Mouse (Mus musculus) stomach, embryonic 16.5 days (tissue): ENCODE measurements around the gene Wdr83os. TPM values are rescaled to one million over a fixed set of nuclear protein-coding genes. Genes with fewer than 3 reads are reported as not detected.
"Not testable (repeated sequence)": the region's sequence is repeated elsewhere in the genome, so short reads cannot be mapped to it uniquely, and the experiment has no call there.

Experiments
- ATAC-seq: fragments of 200-750 bp; cut with Nextera tagmentation; 2 replicates; pipeline ENCODE4 v1.8.0; 2017; ENCODE audit warnings: moderate number of reproducible peaks, moderate TSS enrichment; ENCODE audit not compliant: insufficient read depth, low FRiP score
- H3K27ac ChIP-seq: fragments of 300-500 bp; sonication (generic); 2 replicates; pipeline ENCODE4 v1.5.1; 2014; ENCODE audit warnings: low read length
- H3K27me3 ChIP-seq: fragments of 300-500 bp; sonication (generic); 2 replicates; pipeline ENCODE4 v1.6.1; 2014; ENCODE audit warnings: low read length, control low read depth, mixed read lengths; ENCODE audit not compliant: control insufficient read depth, insufficient read depth
- H3K36me3 ChIP-seq: fragments of 300-500 bp; sonication (generic); 2 replicates; pipeline ENCODE4 v1.6.1; 2014; ENCODE audit warnings: low read length; ENCODE audit not compliant: control insufficient read depth, insufficient read depth
- H3K4me1 ChIP-seq: fragments of 300-500 bp; sonication (generic); 2 replicates; pipeline ENCODE4 v1.6.1; 2014; ENCODE audit warnings: low read length, control low read depth, mixed read lengths; ENCODE audit not compliant: control insufficient read depth, insufficient read depth
- H3K4me2 ChIP-seq: fragments of 300-500 bp; sonication (generic); 2 replicates; pipeline ENCODE4 v1.6.1; 2014; ENCODE audit warnings: low read depth, low read length, mixed read lengths
- H3K4me3 ChIP-seq: fragments of 300-500 bp; sonication (generic); replicated peaks from 2 replicates; pipeline ENCODE4 v1.5.1; 2014; ENCODE audit warnings: mild to moderate bottlenecking, low read length
- H3K9ac ChIP-seq: fragments of 300-500 bp; sonication (generic); 2 replicates; pipeline ENCODE4 v1.6.1; 2014; ENCODE audit warnings: low read length
- H3K9me3 ChIP-seq: fragments of 300-500 bp; sonication (generic); replicated peaks from 2 replicates; pipeline ENCODE4 v1.6.1; 2016; ENCODE audit warnings: low read length, control low read depth; ENCODE audit not compliant: control insufficient read depth
- WGBS: fragments of 180-500 bp; shearing (Covaris S2); extraction: QIAGEN DNeasy Blood & Tissue Kit; methylation state at CpG from one replicate; pipeline ENCODE4 v1.1.7; 2014; 5-methylcytosine and 5-hydroxymethylcytosine counted together
- polyA plus RNA-seq: library from polyadenylated mRNA; unstranded; fragments of >200 nt; fragmentation: Nextera tagmentation; extraction: Ambion mirVana; gene quantifications from 2 replicates; pipeline ENCODE4 v1.2.1, GENCODE M21; 2015

Wdr83os gene
- polyA plus RNA-seq, 1 experiment from 2014 or later: 116 TPM

DNA sequence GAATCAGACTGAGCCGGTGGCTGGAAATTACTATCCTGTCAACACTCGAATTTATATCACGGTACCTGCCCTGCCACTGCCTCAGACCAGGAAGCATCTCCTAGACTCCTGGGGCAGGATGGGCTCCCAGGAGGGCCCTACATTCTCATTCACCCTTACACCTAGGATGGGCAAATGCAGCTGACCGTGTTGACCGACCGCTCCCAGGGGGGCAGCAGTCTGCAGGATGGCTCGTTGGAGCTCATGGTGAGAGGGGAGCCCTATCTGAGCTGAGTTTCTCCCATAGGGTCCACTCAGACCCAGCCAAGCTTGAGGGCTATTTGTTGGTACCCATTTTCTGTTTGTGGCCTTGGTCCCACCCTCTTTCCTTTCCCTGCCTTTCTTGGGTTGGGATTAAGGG is 15.0 kb downstream of the Wdr83os start:
- Histone ChIP-seq H3K4me2 (no peak overlapping the region), H3K36me3 (peaks cover 22% of the 10 kb centered on the region; the same call in 1 of the 2 replicates), H3K27ac (no peak overlapping the region), H3K9ac (no peak overlapping the region), H3K4me3 (no peak overlapping the region), H3K9me3 (no peaks in the 10 kb centered on the region), H3K27me3 (no peaks in the 10 kb centered on the region), H3K4me1 (no peaks in the 10 kb centered on the region)
- no peak for ATAC-seq
- WGBS: 94% methylated on average over 7 of the region's 7 CpGs

DNA sequence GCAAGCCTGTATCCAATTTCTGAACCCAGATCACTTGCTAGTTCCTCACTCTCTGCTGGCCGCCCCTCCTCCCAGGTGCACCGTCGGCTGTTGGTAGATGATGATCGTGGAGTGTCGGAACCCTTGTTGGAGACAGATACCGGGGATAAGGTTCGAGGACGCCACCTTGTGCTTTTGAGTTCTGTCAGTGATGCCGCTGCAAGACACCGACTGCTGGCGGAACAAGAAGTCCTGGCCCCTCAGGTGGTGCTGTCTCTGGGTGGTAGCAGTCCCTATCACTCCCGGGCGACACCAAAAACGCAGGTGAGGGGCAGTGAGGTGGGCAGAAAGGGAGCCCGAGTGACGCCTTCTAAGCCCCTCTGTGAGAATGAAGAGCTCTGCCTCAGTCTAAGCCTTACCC is 15.7 kb downstream of the Wdr83os start:
- H3K4me3 ChIP-seq: no peak overlapping the region
- no peak overlapping the region for H3K27ac ChIP-seq
- no peaks in the 10 kb centered on the region for H3K4me1 ChIP-seq
- no peaks in the 10 kb centered on the region for H3K9me3 ChIP-seq
- peaks cover 18% of the 10 kb centered on the region; the same call in 1 of the 2 replicates for H3K36me3 ChIP-seq
- no peak overlapping the region for H3K4me2 ChIP-seq
- no peaks in the 10 kb centered on the region for H3K27me3 ChIP-seq
- WGBS: 92% methylated on average over 16 of the region's 16 CpGs
- H3K9ac ChIP-seq: no peak overlapping the region
- ATAC-seq: no peak

DNA sequence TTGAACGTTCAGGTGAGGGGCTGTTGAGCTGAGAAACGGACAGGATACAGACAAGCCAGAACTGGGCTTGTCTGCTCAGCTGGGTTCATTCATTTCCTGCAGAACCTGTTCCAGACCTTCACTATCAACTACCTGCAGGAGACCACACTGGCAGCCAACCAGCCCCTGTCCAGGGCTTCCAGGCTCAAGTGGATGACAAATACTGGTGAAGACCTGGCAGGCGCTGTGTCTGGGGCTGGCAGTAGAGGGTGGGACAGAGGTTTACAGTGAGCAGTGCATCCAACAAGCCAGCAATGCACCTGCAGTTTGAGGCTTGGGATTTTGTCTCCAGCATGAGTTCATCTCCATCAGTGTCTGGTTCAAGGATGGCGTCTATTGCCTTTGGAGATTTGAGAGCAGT is 16.3 kb downstream of the Wdr83os start:
- no peaks in the 10 kb centered on the region for H3K27me3 ChIP-seq
- WGBS: 81% methylated on average over 4 of the region's 4 CpGs
- peaks cover 18% of the 10 kb centered on the region; the same call in 1 of the 2 replicates for H3K36me3 ChIP-seq
- no peak overlapping the region for H3K4me2 ChIP-seq
- no peak overlapping the region for H3K27ac ChIP-seq
- no peak overlapping the region for H3K4me3 ChIP-seq
- H3K9ac ChIP-seq: no peak overlapping the region
- no peaks in the 10 kb centered on the region for H3K4me1 ChIP-seq
- no peaks in the 10 kb centered on the region; the same call in 1 of the 2 replicates for H3K9me3 ChIP-seq
- no peak for ATAC-seq

DNA sequence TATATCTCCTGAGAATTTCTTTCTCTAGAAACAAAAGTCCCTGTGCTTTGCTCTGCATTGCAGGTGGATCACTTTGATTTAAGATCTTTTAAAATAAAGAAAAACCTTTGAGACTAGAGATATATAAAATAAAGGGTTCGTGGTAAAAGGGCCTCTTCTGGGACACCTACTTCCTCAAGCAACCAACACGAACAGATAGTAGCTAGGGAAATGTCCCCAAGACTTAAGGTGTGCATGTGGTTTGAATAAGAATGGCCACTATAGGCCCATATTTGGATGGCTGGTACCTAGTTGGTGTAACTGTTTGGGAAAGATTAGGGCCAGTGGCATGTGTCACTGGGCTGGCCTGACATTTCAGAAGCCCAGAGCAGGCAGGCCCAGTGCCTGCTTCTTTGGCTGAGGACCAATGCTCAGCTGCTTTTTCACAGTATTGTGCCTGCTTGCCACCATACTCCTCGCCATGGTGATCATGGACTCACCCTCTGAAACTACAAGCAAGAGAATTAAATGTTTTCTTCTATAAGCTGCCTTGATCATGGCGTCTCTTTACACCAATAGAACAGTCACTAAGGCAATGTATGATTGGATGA is 19.6 kb downstream of the Wdr83os start:
- H3K27me3 ChIP-seq: no peaks in the 10 kb centered on the region
- WGBS: 82% methylated on average over 4 of the region's 4 CpGs
- H3K9ac ChIP-seq: no peak overlapping the region
- H3K9me3 ChIP-seq: no peaks in the 10 kb centered on the region; the same call in 1 of the 2 replicates
- no peak overlapping the region for H3K4me2 ChIP-seq
- H3K4me1 ChIP-seq: no peaks in the 10 kb centered on the region
- H3K4me3 ChIP-seq: no peak overlapping the region
- no peak for ATAC-seq
- no peak overlapping the region for H3K27ac ChIP-seq
- H3K36me3 ChIP-seq: 0 out of 2 replicates have a peak, but pooled peaks cover 12% of the 10 kb centered on the region

DNA sequence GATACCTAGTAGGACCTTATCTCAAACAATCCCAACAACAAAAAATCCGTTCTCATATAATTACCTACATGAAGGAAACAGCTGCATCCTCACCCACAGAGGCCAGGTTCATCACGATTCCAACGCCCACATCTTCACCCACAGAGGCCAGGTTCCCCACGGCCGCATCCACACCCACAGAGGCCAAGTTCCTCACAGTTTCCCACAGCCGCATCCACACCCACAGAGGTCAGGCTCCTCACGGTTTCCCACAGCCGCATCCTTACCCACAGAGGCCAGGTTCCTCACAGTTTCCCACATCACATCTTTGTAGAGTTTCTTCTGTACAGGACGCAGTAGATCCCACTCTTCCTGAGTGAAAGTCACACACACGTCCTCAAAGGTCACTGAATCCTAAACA is 32.7 kb downstream of the Wdr83os start:
- 94% methylated on average over 10 of the region's 10 CpGs for WGBS

DNA sequence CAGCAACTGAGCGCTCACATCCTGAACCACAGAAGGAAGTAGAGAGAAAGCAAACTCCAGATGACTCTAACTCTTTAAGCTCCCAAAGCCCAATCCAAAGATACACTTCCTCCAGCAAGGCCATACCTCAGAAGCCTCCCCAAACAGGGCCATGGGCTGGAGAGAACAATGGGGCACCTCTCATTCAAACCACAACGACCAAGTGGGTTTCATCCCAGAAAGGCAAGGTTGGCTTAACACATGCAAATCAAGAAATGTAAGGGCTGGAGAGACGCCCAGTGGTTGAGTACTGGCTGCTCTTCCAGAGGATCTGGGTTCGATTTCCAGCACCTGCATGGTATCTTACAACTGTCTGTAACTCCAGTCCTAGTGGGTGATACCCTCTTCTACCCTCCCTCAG is 35.0 kb downstream of the Wdr83os start:
- H3K4me2 ChIP-seq: no peak overlapping the region
- WGBS: 82% methylated on average over 4 of the region's 4 CpGs
- H3K27me3 ChIP-seq: no peaks in the 10 kb centered on the region
- ATAC-seq: no peak
- H3K4me3 ChIP-seq: no peak overlapping the region
- no peaks in the 10 kb centered on the region; the same call in 1 of the 2 replicates for H3K9me3 ChIP-seq
- no peak overlapping the region for H3K9ac ChIP-seq
- peaks cover 17% of the 10 kb centered on the region for H3K36me3 ChIP-seq
- H3K4me1 ChIP-seq: no peaks in the 10 kb centered on the region; the same call in 1 of the 2 replicates
- no peak overlapping the region for H3K27ac ChIP-seq

More for the DNA sequence above, 32.7 kb downstream of the Wdr83os start:
- Histone ChIP-seq H3K4me1 (no peaks in the 10 kb centered on the region), H3K9ac (no peak overlapping the region), H3K4me2 (no peak overlapping the region), H3K4me3 (no peak overlapping the region), H3K27me3 (no peaks in the 10 kb centered on the region), H3K36me3 (peaks cover 27% of the 10 kb centered on the region), H3K27ac (no peak overlapping the region), H3K9me3 (peaks cover 7% of the 10 kb centered on the region; the same call in 1 of the 2 replicates)
- ATAC-seq: no peak

DNA sequence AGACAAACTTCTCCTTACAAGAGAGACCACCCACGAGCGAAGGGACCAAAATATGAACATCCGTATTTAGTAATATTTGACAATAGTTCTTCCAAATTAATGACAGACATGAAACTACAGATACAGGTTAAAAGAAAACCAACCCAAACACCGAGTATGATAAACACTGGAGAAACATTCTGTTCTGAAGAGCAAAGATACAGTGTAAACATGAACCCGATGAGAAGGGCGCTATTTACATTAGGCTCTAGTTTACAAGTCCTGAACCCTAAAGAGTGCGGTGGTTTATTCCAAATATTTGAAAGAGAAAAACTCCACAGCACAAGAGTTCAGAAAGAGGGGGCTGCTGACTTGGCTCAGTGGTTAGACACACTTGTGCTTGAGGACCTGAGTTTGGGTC is 36.4 kb downstream of the Wdr83os start:
- Histone ChIP-seq H3K4me2 (no peak overlapping the region), H3K36me3 (peaks cover 6% of the 10 kb centered on the region), H3K9ac (no peak overlapping the region), H3K27me3 (no peaks in the 10 kb centered on the region), H3K9me3 (no peaks in the 10 kb centered on the region; the same call in 1 of the 2 replicates), H3K27ac (no peak overlapping the region), H3K4me1 (no peaks in the 10 kb centered on the region; the same call in 1 of the 2 replicates), H3K4me3 (no peak overlapping the region)
- no peak for ATAC-seq
- WGBS: 55% methylated on average over 7 of the region's 7 CpGs

DNA sequence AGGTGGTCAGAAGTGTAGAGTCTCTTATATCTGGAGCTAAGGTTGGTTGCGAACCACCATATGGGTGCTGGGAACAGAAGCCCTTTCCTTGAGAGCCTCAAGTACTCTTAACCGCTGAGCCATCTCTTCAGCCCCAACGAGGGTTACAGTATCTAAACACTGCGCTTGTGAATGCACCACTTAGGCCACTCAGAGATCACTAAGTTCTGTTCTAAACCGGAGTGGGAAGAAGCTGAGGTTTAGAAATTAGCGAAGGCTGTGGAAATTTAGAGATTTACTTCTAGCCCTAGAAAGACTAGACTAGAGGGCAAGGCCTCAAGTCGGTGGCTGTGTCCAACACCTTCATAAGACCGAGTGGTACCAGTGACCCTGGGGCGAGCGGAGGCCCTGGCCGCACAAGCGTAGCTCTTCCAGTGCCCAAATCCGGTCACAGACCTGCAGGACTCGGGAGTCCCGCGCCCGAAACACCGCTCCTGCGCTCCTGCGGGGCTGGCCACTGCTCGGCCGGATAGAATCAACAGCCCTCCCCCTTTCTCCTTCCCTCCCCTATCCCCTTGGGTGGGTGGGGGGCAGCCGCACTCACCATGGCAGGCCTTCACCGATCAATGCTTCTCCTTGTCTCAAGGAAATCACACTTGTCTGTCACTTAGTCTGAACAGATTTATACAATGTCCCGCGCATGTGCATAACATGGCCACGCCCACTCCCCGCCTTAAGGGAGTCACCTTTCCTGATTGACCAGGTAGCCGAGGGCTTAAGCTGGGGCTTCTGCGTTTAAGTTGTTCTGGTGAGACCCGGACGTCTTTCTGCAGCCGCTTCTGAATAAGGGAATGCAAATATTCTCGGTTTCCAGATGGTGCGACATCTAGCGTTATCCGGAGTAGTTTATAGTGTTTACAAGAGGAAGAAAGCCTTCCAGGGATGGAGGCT is 38.8 kb downstream of the Wdr83os start:
- no peaks in the 10 kb centered on the region; the same call in 1 of the 2 replicates for H3K4me1 ChIP-seq
- peak overlapping the region; percentile 73 for H3K27ac ChIP-seq
- peak; percentile 91 for ATAC-seq
- peak overlapping the region; percentile 81 for H3K9ac ChIP-seq
- no peaks in the 10 kb centered on the region for H3K36me3 ChIP-seq
- peak overlapping the region; percentile 70 for H3K4me3 ChIP-seq
- WGBS: 7% methylated on average over 37 of the region's 37 CpGs
- peak overlapping the region; percentile 68 for H3K4me2 ChIP-seq
- no peaks in the 10 kb centered on the region for H3K9me3 ChIP-seq
- H3K27me3 ChIP-seq: no peaks in the 10 kb centered on the region

DNA sequence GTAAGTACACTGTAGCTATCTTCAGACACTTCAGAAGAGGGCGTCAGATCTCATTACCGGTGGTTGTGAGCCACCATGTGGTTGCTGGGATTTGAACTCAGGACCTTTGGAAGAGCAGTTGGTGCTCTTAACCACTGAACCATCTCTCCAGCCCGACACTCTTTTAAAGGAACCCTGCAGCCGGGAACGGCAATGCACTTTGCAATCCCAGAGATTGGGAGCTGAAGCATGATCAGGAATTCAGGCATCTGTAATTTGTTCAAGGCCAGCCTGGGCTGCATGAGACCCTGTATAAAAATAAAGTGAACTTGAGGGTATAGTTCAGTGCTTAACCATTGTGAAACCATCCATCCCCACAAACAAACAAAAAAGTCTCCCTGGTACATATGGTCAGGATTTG is 39.7 kb downstream of the Wdr83os start:
- H3K36me3 ChIP-seq, H3K4me3 ChIP-seq, H3K4me2 ChIP-seq, H3K4me1 ChIP-seq, H3K9ac ChIP-seq, ATAC-seq, H3K9me3 ChIP-seq, H3K27ac ChIP-seq, H3K27me3 ChIP-seq: not testable (repeated sequence)
- 73% methylated on average over 5 of the region's 5 CpGs for WGBS
